Mouse (Mus musculus): ENCODE data around the gene Jdp2.

Jdp2 gene

DNA sequence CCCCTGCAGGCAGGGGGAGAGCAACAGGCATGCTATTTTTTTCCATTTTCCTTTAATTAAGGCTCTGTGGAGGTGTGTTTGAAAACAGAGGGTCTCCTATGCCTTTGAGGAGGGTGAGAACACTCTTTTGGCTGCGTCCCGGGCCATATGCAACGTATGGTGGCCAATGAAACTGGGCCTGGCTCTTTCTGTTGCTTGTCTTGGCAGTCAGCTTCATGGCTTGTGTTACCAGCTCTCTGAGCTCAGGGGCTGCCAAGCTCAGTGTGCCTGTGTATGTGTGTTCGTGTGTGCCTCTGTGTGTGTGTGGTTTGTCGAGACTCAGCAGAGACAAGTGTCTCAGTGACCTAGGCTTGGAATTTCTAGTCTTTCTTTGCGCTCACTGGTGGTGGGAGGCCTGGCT lies 2.7 kb downstream of the Jdp2 start:
- DNase-seq (ENCODE audit: low spot score): no peak

DNA sequence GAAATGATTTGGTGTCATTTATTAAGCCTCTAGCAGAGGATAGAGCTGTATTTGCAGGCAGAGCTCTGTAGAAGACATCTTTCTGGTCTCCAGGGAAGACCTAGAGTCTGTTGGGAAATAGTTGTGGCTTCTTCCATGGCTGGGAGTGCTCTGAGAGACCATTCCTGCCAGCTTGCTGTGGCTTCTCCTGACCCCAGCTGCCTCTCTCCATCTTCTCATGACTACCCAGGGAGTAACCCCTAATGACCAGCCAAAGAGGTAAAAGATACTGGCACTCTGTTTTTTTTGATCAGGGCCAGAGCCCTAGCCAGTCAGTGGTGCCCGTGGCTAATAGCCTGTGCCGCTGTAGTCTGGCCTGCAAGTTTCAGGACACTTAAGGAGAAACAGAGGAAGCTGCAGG lies 3.3 kb downstream of the Jdp2 start:
- no peak for DNase-seq (ENCODE audit: low spot score)

DNA sequence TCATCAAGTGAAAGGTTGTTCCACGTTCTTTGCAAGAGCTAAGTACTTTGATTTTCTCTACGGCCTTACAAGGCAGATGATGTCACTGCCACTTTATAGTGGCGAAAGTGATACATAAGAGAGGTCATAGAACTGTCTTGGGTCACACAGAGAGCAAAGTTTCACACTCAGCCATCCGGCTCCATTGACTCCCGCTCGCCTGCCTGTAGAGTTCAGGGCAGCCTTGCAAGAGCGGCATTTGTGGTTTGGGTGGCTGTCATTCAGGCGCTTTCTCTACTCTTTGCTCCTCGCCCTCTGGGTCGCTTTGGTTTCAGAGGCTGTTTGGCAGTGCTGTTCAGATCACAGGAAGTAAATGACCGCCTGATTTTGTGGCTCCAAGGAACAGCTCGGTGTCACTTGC lies 4.0 kb downstream of the Jdp2 start:
- no peak for DNase-seq (ENCODE audit: low spot score)

DNA sequence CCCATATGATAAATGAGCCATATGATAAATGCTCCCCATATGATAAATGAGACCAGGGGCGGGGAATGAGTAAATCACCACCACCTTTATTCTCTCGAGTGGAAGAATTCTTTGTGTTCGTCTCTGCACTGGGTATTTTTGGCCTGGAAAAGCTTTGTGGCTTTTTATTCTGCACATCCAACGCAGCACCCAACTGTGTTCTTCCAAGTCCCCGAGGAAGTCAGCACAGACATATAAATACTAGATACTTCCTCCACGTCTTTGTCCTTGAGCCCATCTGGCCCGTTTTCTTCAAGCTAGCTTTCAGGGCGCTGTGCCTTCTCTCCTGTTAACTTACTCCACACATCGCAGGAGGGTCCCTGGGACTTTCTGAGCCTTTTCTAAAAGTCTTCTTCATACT lies 4.9 kb downstream of the Jdp2 start:
- no peak for DNase-seq (ENCODE audit: low spot score)

DNA sequence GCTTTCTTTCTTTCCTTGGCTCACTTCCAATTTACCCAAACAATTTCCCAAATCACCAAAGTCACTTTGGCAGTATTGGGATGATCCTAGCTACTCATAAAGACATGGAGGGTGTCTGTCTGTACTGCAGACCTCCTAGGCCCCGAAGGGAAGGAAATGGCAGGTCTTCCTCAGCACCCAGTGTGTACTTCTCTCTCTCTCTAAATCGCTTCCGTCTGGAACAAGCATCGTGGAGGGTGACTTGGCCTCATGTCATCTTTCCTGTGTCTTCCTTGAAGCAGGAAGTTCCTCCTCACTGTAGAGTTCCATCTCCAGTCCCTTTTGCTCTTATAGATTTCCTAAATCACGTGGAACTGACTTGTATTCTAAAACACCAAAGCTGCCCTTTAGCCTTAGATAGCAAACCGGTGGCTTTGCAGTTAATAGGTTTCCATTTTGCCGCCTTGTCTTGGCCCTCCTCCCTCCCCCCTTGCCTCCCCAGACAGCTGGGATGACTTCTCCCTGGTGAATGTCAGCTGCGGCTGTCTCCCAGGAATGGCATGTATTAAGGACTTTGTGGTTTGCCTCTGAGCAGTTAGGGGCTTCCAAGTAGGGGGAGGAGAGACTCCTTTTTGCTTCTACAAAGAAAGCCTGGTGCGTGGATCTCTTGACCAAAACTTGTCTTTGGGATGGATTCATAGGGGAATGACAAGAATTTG lies 5.6 kb downstream of the Jdp2 start:
- no peak for DNase-seq (ENCODE audit: low spot score)

DNA sequence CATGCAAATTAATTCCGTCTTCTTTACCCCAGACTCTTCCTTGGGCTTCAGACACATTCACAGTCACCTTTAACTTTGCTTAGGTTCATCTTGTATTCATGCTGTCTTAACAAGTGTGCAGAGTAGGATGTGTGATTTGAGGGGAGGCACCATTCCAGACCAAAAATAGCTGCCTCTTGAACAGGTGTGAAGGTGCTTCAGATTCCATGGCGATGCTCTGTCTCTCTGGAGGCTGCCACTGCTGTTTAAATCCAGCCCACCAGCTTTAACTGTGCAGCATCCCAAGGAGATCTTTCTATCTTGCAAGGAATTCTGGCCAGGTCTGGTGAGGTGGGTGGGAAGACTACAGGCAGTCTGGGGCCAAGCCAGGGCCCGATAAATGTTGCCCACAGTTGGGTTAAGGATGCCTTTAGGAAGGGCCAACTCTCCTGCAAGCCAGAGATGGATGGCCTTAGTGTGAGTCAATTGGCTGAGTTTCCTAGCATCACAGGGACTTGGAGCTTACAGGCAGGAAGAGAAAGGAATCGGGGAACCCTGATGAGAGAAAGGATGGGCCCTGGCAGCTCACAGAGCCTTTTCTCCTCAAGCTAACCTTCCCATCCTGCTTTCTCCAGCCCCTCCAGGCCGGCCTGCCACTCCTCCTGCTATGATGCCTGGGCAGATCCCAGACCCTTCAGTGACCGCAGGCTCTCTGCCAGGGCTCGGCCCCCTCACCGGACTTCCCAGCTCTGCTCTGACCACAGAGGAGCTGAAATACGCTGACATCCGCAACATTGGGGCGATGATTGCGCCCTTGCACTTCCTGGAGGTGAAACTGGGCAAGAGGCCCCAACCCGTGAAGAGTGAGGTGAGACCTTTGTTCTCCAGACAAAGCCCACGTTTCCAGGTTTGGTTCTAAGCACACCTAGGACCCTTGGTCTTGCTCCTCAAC lies 9.0 kb downstream of the Jdp2 start:
- DNase-seq (ENCODE audit: low spot score): no peak

DNA sequence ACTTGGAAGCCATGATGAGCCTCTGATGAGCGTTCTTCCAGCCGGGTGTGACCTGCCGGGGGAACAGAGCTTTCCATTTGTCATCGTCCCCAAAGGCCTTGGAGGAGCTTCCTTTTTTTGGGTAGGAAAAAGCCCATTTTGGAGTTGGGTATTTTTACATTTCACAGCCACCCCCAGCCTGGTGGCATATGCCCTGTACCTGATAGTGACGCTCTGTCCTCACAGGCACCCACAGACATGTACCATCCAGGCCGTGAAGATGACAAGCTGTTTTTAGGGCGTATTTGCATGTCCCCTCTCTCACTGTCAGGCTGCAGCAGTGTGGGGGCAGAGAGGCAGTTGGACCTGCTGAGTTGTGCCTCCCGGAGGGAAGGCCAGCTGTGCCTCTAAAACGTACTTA lies 11.3 kb downstream of the Jdp2 start:
- DNase-seq (ENCODE audit: low spot score): no peak

DNA sequence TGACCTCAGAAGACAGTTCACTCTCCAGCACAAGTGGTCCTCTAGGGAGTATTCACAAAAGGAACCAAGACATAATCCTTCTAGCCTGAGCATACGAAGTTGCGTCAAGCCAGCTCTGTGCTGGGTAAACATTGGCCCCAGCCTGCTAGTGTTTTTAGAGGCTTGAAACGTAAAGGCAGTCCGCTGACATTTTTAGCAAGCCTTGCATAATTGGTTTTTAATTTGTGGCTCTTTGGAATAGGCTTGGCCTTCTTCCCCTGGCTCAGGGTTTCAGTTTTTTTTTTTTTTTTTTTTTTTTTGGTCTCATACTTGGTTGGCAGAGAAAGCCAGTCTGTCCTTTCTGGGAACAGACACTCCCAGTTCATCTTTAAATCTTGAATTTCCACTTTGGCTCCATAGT lies 15.3 kb downstream of the Jdp2 start:
- no peak for DNase-seq (ENCODE audit: low spot score)

DNA sequence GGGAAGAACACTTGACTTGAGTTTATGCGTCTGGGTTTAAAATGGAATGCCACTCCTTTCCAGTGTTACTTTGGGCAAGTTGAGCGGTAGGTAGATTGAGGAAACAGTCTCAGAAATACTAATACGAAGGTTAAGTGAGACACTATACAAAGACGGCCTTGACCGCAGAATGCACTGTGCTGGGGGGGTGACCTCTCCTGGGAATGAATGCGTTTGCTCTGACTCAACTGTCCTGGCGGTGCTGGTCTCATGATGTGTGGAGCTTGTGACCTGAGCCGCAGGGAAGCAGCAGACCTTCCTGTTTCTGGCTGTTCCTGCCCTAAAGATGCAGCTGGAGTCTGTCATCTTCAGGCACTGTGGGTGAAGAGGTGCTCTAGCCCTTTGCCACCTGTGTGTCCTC lies 16.7 kb downstream of the Jdp2 start:
- no peak for DNase-seq (ENCODE audit: low spot score)

DNA sequence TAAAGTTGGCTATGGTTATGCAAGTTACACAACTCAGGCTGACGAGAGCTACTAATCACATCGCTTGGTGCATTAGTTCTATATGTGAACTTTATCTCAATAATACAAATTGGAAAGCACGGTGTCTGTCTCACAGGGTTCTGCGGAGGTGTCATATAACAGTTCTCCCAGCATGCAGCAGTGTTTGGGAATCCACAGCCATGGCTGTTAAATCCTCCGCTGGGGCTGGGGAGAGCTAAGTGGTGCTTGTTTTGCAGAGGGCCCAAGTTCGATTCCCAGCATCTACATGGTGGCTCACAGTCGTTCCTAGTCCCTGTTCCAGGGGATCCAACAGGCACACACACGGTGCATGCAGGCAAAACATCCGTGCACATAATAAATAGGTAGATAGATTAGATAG lies 19.1 kb downstream of the Jdp2 start:
- DNase-seq (ENCODE audit: low spot score): no peak

DNA sequence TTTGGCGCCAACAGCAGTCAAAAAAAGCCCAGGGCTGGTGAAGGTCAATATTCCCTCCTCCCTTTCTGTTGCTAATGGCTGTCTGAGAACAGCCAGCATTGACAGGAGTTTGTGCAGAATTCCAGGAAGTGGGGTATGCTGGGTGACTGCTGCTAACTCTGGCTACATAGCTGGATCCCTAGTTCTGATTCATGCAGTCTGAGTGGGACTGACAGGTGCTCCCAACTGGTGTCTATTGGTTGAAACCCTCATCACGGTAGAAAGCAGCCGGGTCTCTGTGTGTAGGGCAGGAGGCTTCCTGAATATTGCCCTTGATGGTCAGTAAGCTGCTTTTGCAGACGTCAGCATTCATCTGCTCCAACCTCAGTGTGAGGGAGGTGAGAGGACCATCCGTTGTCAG lies 19.6 kb downstream of the Jdp2 start:
- DNase-seq (ENCODE audit: low spot score): no peak

DNA sequence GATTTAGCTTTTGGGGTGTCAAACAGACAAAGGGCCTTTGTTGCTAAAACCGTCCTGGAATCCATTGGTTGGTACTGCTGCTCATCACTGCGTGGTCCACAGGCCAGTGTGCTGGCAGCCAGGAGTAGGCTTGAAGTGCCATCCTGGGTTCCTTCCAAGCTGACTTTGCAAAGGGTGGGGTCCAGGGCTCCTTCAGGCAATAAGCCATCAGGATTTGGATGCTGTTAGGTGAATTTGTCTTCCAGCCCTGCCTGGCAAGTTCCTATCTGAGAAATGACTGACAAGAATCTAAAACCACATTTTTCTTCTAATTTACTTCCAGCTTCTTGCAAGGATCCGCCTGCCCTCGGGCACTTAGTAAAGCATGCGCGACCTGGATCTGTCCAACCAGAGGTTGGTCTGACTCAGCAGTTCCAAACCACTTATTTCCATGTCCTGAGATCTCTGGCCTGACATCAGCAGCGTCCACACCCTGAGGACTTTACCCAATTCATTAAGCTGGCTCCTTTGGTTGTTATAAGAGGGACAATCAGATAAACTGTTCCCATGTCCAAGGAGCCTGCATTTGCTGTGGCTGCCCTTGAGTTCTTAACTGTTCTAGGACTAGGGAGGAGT lies 20.6 kb downstream of the Jdp2 start:
- DNase-seq (ENCODE audit: low spot score): no peak

DNA sequence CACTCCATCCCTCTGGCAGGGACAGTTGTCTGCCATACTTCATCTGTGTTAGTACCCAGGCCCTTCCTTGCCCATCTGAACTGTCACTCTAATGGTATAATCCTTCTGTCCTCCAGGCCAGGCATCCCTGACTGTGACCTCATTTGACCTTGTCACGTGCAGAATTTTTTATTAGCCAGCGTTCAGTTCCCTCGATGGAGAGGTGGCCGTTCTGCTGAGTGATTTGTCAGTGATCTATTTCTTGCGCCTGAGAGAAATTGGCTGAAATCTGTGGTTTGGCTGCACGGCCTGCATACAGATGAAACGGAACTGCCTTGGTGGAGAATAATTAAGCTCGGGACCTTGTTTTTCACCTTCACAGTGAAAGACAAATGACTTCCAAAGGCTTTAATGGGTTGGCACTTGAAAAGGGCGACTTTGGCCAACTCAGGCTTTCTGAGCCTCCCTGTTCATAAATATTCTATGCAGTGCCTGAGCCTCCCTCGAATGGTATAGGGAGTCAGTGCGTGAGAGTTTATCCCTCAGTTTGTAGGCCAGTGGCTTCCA lies 21.1 kb downstream of the Jdp2 start:
- no peak for DNase-seq (ENCODE audit: low spot score)

DNA sequence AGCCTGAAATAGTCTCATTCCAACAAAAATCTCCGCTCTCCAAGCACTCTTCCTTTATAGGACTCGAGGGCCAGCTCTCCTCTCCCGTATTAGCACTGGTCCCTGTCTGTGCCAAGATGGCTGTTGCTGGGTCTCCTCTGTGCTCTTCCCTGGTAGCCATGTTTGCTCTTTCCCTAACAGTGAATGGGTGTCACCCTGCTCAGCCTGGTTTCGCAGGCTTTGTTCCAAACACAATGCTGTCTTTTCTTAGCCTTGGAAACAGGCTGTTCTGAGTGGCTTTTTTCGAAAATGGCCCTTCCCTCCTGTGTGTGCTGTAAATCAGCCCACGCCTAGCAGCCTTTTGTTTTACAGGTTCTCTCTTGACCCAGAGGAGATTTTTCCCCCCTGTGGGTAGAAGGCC lies 22.2 kb downstream of the Jdp2 start:
- no peak for DNase-seq (ENCODE audit: low spot score)

DNA sequence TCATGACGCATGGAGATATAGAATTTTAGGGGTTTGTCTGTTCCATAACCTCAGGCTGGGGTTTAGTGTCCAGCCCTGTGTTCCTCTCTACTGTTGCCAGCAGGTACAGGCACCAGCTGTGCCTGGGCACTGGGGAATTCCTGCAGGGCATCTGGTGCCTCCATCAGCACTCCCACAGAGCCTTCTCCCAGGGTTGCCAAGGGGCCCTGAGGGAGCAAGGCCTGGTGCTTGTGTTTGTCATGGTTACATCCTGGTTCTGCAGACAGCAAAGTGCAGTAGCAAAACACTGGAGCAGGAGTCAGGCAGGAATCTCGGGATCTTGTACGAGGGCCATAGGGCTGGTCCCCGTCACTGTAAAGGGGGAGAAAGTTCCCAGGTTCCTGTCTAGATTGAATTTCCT lies 22.8 kb downstream of the Jdp2 start:
- no peak for DNase-seq (ENCODE audit: low spot score)

DNA sequence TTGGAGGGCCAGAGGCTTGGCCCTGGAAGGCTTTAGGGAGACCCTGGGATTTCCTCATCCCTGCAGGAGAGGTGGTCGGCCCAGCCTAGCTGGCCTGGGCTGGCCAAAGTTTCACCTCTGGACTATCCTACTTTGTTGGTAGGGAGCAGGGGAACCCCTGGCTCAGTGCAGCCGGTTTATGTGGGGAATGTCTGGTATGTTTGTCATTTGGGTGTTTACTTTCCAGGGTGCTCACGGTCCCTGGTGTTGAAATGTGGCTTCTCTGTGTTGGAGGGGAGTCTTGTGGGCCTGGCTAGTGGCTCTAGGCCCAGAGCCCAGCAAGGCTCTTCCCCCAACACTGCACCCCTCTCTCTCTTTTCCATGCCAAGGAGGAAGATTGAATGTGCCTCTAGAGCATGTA lies 24.9 kb downstream of the Jdp2 start:
- DNase-seq (ENCODE audit: low spot score): no peak

DNA sequence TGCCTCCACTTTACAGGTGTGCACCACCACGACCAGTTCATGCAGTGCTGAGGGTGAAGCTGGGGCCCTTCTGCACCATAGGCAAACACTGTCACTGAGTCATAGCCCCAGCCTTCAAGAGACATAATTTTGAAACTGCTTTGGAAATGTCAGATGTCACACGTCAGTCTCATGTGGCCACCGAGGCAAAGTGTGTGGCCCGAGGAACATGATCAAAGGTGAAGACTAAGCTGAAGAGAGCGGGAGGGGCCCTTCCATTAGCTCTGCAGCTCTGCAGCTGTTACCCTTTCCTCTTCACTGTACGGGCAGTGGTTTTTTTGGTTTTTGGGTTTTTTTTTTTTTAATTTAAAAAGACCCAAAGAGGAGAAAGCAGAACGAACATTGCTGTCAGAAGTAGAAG lies 25.8 kb downstream of the Jdp2 start:
- DNase-seq (ENCODE audit: low spot score): no peak

DNA sequence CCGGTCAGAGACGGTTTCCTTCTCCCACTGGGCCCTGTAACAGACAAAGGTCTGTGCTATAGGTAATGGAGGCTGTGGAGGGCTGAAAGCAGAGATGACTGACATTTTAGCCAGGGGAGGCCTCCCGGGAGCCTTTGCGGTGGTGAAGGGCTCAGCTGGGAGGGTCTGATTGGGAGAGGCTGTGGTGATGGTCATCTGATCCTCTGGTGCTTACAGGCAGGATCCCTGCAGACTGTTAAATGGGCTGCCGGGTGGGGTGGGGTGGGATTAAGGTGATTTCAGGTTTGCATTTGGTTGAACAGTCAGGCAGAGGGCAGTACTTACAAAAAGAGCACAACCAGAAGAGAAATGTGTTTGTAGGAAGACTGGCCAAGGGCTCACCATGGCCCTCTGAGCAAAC lies 27.0 kb downstream of the Jdp2 start:
- no peak for DNase-seq (ENCODE audit: low spot score)

DNA sequence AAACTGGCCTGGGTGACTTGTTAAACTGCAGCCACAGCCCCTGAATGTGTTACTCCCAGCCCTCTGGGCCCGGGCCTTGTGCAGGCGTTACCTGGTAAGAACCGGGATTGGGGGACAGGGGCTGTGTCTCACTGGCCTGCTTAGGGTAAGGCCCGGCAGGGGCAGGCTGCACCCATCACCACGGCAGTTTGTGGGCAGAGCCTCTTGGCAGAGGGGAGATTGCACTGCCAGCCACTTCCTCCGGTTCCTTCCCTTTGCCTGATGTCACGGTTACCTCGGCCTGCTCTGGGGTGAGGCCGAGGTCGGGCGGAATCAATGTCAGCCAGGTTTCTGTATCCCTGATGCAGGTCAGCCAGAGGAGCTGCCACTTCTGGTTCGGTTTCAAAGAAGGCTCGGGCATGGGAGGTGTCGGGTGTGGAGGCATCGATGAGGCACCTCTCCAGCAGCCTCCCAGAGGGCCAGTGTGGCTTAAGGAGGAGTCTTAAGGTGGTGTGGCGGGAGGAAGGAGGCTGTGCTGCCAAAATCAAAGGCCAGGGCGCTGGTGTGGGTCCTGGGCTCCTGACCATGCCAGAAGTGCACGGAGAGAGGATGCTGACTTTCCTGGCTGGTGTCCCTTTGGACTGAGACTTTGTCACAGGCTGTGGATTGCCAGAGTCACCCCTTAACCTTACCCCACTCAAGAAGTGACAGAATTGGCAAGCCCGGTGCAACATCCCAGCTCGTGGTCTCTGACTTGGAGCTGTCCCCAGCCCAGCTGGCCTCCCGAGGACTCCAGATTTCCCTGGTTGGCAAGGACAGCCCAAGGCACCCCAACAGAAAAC lies 31.0 kb downstream of the Jdp2 start:
- no peak for DNase-seq (ENCODE audit: low spot score)

DNA sequence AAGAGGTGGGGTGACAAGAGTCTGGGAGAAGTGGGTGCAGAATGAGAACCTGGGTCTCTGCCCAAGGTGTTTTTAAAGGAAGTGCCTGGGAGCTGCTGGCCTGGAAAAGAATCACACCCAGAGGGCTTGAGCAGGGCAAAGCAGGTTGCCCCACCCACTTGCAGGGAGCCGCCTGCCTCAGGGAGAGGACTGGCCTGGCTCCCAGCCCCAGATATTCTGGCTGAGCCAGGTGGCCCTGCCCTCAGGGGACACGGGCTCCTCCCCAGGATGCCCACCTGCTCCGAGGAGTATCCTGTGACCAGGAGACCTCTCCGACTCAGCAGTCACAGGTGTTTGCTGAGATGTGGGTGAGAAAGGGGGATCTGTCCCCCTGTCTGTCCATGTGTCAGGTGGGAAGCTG lies 32.4 kb downstream of the Jdp2 start:
- no peak for DNase-seq (ENCODE audit: low spot score)

DNA sequence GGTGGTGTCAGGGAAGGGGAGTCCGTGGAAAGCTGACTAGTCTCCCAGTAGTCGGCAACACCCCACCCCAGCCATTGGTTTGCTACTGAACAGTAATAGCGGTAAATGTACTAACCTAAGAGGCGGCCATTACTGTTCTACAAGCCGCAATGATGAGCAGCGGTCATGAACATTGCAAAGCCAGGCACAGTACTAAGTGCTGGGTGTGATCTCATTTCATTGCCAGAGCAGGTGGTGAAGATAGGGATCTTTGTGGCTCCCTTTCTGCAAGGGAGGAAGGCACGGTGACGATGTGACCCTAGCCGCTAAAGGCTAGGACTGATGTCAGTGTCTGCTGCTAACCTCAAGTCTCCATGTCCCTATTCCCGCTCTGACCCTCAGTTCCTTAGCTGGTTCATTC lies 33.5 kb downstream of the Jdp2 start:
- DNase-seq (ENCODE audit: low spot score): no peak

DNA sequence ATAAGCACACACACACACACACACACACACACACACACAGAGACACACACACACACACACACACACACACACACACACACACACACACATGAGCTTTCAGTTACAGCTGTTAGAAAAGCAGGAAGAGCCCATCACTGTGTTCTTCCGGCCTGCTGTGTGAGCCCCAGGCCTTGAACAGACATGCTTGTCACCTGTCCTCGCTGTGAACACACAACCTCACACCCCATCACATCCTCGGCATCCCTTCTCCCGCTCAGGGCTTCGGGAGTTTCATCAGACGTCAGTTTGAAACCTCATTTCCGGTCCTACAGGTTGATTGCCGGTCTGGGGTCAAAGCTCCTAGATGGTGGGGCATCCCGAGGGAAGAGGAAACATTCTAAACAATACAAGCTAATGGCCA lies 39.1 kb downstream of the Jdp2 start:
- no peak for DNase-seq (ENCODE audit: low spot score)

Data from urinary bladder, postnatal 25 days (tissue).